Mouse (Mus musculus) myocyte (in vitro differentiated cells): ENCODE results near the gene Mfsd1.

Experiments used
- E2F4 ChIP-seq: IDR thresholded peaks from one replicate; pipeline ENCODE4 v1.6.1; 2011; ENCODE audit warnings: mild to moderate bottlenecking, control low read depth, moderate library complexity; ENCODE audit not compliant: insufficient read depth
- POLR2A ChIP-seq: IDR thresholded peaks from one replicate; pipeline ENCODE4 v1.6.1; 2011; ENCODE audit warnings: low read depth, mild to moderate bottlenecking, control low read depth, moderate library complexity; ENCODE audit not compliant: insufficient read length
- POLR2AphosphoS2 ChIP-seq: IDR thresholded peaks from one replicate; pipeline ENCODE4 v1.6.1; 2011; ENCODE audit warnings: low read depth, control low read depth; ENCODE audit not compliant: insufficient read length
- USF1 ChIP-seq: IDR thresholded peaks from one replicate; pipeline ENCODE4 v1.6.1; 2011; ENCODE audit warnings: low read depth, mild to moderate bottlenecking, control low read depth, moderate library complexity

GRCm38 (mm10) chr3:67568015-67568618, 14.4 kb upstream of the Mfsd1 start:
- TF ChIP-seq POLR2A (no peak), USF1 (no peak), POLR2AphosphoS2 (no peak), E2F4 (no peak)
